Mouse (Mus musculus) liver, postnatal 0 days (tissue): ENCODE results near the gene Dcun1d2. TPM values are rescaled to one million over a fixed set of nuclear protein-coding genes. Genes with fewer than 3 reads are reported as not detected.

ENCODE experiments used
- ATAC-seq: fragments of 200-750 bp; cut with Nextera tagmentation; 2 replicates; pipeline ENCODE4 v1.8.0; 2017; ENCODE audit warnings: mild to moderate bottlenecking, moderate library complexity
- DNase-seq: peaks from one replicate; pipeline ENCODE4 v3.0.0-alpha.2; 2016
- H3K27ac ChIP-seq: fragments of 300-500 bp; sonication (generic); 2 replicates; pipeline ENCODE4 v1.5.1; 2014; ENCODE audit warnings: antibody characterized with exemption, moderate library complexity, mild to moderate bottlenecking, low read depth
- H3K27me3 ChIP-seq: fragments of 300-500 bp; sonication (generic); 2 replicates; pipeline ENCODE4 v1.6.1; 2014; ENCODE audit warnings: low read length, control low read depth, mixed read lengths; ENCODE audit not compliant: insufficient read depth
- H3K36me3 ChIP-seq: fragments of 300-500 bp; sonication (generic); replicated peaks from 2 replicates; pipeline ENCODE4 v1.6.1; 2014; ENCODE audit warnings: mild to moderate bottlenecking, control low read depth, low read length, moderate library complexity, mixed read lengths; ENCODE audit not compliant: insufficient read depth
- H3K4me1 ChIP-seq: fragments of 300-500 bp; sonication (generic); 2 replicates; pipeline ENCODE4 v1.6.1; 2014; ENCODE audit warnings: antibody characterized with exemption, mild to moderate bottlenecking, control low read depth; ENCODE audit not compliant: insufficient read depth
- H3K4me2 ChIP-seq: fragments of 300-500 bp; sonication (generic); 2 replicates; pipeline ENCODE4 v1.6.1; 2014; ENCODE audit warnings: low read depth, mild to moderate bottlenecking, low read length, moderate library complexity, mixed read lengths
- H3K4me3 ChIP-seq: fragments of 300-500 bp; sonication (generic); 2 replicates; pipeline ENCODE4 v1.5.1; 2014; ENCODE audit warnings: low read depth, low read length
- H3K9ac ChIP-seq: fragments of 300-500 bp; sonication (generic); replicated peaks from 2 replicates; pipeline ENCODE4 v1.6.1; 2014; ENCODE audit warnings: mild to moderate bottlenecking, moderate library complexity
- H3K9me3 ChIP-seq: fragments of 300-500 bp; sonication (generic); 2 replicates; pipeline ENCODE4 v1.6.1; 2016; ENCODE audit warnings: mild to moderate bottlenecking, control low read depth, low read length, mixed read lengths
- CTCF ChIP-seq: sonication (generic); IDR thresholded peaks from 2 replicates; pipeline ENCODE4 v1.5.1; 2016; ENCODE audit warnings: antibody characterized with exemption, low read depth
- EP300 ChIP-seq: IDR thresholded peaks from 2 replicates; pipeline ENCODE4 v1.6.1; 2016; ENCODE audit warnings: antibody characterized with exemption, low read depth, mild to moderate bottlenecking
- WGBS: fragments of 180-500 bp; shearing (Covaris S2); extraction: QIAGEN DNeasy Blood & Tissue Kit; methylation state at CpG from one replicate; pipeline ENCODE4 v1.1.7; 2014; ENCODE audit not compliant: insufficient replicate concordance; 5-methylcytosine and 5-hydroxymethylcytosine counted together
- polyA plus RNA-seq: library from polyadenylated mRNA; unstranded; fragments of >200 nt; fragmentation: Nextera tagmentation; extraction: Ambion mirVana; gene quantifications from 2 replicates; pipeline ENCODE4 v1.2.1, GENCODE M21; 2015

The Dcun1d2 gene
- polyA plus RNA-seq, 1 experiment from 2014 or later: 5.9 TPM

DNA sequence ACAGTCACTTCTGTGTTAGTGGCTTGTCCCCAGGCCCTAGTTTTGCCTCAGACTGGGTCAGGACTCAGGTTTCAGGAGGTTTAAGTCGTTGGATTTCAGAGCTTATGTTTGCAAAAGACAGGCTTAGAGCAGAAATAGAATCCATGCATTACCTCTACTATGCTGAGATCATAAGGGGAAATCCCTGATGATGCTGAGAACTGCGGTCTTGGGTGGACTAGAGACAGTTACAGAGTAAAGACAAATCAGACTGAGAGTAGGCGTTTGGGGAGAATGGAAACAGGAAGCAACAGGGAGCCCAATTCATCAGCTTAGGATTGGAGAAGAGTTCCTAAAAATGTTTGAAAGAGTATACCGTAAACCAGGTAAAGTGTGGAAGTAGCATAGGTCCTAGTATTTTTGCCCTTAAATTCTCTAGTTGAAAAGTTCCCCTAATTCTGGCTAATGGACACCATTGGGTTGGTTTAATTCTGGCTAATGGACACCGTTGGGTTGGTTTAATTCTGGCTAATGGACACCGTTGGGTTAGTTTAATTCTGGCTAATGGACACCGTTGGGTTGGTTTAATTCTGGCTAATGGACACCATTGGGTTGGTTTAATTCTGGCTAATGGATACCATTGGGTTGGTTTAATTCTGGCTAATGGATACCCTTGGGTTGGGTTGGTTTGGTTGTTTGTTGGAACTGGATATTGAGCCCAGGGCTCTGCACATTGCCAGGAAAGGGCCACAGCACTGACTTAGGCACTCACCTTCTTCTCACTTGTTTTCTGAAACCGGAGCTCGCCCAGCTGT is 5.9 kb upstream of the Dcun1d2 start:
- 82% methylated on average over 9 of the region's 9 CpGs for WGBS
- DNase-seq (no peak), ATAC-seq (no peak)
- Histone ChIP-seq H3K27ac (no peak overlapping the region), H3K9ac (no peak overlapping the region), H3K36me3 (peaks cover 31% of the 10 kb centered on the region), H3K4me3 (no peak overlapping the region), H3K9me3 (no peaks in the 10 kb centered on the region), H3K4me1 (peaks cover 1% of the 10 kb centered on the region; the same call in 1 of the 2 replicates), H3K4me2 (no peak overlapping the region), H3K27me3 (no peaks in the 10 kb centered on the region)
- TF ChIP-seq CTCF (no peak), EP300 (no peak)

DNA sequence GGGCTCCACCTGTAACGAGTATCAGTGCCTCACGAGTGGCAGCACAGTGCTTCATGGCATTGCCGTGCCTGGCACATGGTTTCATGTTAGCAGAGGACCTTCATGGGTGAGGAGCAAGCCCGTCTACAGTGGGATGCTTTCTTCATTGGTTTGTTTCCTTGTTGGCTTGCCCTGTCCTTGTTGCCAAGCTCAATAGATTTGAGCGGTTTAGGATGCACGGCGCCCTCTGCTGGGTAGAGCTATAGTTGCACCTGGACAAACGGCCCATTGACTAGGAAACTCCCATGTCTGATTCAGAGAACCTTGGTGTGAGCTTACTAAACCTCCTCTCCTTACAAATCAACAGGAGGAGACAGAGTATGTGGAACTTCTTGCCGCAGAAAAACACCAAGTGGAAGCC is 4.4 kb upstream of the Dcun1d2 start:
- ATAC-seq (no peak), DNase-seq (peak; percentile 86)
- peaks cover 29% of the 10 kb centered on the region for H3K36me3 ChIP-seq
- H3K4me1 ChIP-seq: peaks cover 7% of the 10 kb centered on the region; the same call in 1 of the 2 replicates
- no peak overlapping the region for H3K4me3 ChIP-seq
- 27% methylated on average over 9 of the region's 9 CpGs for WGBS
- TF ChIP-seq EP300: no peak
- peak; percentile 95 for TF ChIP-seq CTCF
- no peak overlapping the region for H3K4me2 ChIP-seq
- H3K9ac ChIP-seq: no peak overlapping the region
- no peaks in the 10 kb centered on the region for H3K9me3 ChIP-seq
- no peaks in the 10 kb centered on the region for H3K27me3 ChIP-seq
- no peak overlapping the region for H3K27ac ChIP-seq

DNA sequence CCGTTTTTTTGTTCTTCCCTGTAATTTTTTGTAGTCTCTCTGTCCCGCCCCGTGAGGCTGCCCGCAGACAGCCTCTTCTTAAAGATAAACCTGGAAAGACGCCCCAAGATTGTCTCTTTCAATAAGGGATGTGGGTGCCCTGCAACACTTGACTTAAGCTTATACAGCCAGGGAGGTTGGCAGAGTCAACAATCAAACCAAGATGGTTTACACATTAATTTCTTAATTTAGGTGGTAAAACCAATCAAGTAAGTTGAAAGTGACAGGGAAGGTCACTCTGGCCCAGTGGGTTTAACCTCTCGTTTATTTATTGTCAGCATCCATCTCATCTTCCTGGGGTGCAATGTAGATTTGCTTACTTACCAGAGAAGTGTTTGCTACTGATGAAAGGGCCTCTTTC is 715 bp upstream of the Dcun1d2 start:
- DNase-seq (no peak), ATAC-seq (no peak)
- peak overlapping the region; percentile 79 for H3K4me3 ChIP-seq
- H3K9me3 ChIP-seq: no peaks in the 10 kb centered on the region
- H3K36me3 ChIP-seq: no peaks in the 10 kb centered on the region; the same call in 1 of the 2 replicates
- TF ChIP-seq EP300 (no peak), CTCF (no peak)
- WGBS: 3% methylated on average over 6 of the region's 6 CpGs
- no peak overlapping the region for H3K27ac ChIP-seq
- peak overlapping the region; percentile 92 for H3K4me2 ChIP-seq
- peak overlapping the region; percentile 75 for H3K9ac ChIP-seq
- no peaks in the 10 kb centered on the region for H3K27me3 ChIP-seq
- peaks cover 17% of the 10 kb centered on the region for H3K4me1 ChIP-seq

DNA sequence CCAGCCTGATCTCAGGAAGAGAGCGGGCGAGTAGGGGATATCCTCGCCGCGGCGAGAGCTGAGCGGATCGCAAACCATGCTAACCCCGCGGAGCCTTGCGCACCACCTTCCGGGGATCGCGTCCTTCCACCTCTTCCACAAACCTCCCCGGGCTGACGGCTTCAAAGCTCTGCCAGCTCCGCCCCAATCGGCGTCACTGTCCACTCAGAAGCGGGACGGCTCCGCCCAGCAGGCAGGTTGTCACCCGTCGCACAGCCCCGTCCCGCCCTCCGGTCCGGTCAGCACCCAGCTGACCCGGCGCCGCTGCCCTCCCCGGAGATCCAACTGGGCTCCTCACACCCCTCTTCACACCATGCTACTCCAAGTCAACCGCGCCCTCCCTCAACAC is 633 bp downstream of the Dcun1d2 start:
- H3K9ac ChIP-seq: peak overlapping the region; percentile 75
- peak overlapping the region; percentile 79 for H3K4me3 ChIP-seq
- H3K4me2 ChIP-seq: peak overlapping the region; percentile 92
- H3K9me3 ChIP-seq: no peaks in the 10 kb centered on the region
- no peaks in the 10 kb centered on the region for H3K27me3 ChIP-seq
- ATAC-seq: peak; percentile 85
- WGBS: 1% methylated on average over 33 of the region's 34 CpGs
- H3K36me3 ChIP-seq: no peaks in the 10 kb centered on the region
- H3K4me1 ChIP-seq: peaks cover 17% of the 10 kb centered on the region
- TF ChIP-seq CTCF: no peak
- TF ChIP-seq EP300: no peak
- DNase-seq: peak; percentile 93
- H3K27ac ChIP-seq: peak overlapping the region; percentile 98

DNA sequence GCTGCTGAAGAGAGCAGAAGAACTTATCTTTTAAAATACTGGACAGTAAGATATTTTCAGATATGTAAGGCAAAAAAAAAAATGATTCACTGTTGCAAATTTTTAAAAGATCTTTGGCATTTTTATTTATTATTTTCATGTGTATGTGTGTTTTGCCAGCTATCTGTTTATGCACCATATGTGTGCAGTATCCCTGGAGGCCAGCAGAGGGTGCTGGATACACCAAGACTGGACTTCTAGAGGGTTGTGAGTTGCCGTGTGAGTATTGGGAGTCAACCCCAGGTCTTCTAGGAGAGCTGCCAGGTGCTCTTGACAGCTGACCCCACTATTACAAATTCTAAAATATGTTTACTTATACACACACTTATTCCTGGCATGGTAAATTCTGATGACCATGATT is 4.7 kb downstream of the Dcun1d2 start:
- ATAC-seq: no peak
- H3K4me1 ChIP-seq: peaks cover 9% of the 10 kb centered on the region
- TF ChIP-seq EP300 (no peak), CTCF (peak; percentile 33)
- H3K36me3 ChIP-seq: no peaks in the 10 kb centered on the region
- H3K27ac ChIP-seq: no peak overlapping the region
- DNase-seq: no peak
- H3K4me2 ChIP-seq: no peak overlapping the region
- 82% methylated on average over 1 of the region's 1 CpGs for WGBS
- H3K27me3 ChIP-seq: no peaks in the 10 kb centered on the region
- no peak overlapping the region for H3K4me3 ChIP-seq
- no peaks in the 10 kb centered on the region for H3K9me3 ChIP-seq
- no peak overlapping the region for H3K9ac ChIP-seq

DNA sequence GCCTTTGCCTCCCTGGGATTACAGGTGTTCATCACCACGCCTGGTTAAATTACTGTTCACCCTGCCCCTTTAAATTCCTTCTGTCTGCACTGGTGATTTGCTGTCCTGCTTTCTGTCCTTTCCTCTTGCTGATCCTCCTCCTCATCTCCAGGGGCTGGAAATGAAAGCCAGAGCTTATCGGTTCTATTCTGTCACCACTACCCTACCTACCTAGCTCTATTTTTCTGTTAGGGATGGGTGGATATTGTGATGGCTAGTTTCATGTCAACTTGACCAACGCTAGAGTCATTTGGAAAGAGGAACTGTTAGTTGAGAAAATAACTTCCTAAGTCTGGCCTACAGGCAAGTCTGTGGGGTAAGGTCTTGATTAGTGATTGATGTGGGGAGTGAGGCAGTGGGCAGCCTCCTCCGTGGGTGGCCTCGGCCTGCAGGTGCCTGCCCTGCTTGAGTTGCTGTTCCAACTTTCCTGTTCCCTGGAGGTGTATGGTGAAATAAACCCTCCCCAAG is 10.9 kb downstream of the Dcun1d2 start:
- Histone ChIP-seq H3K36me3 (no peaks in the 10 kb centered on the region), H3K9me3 (no peaks in the 10 kb centered on the region), H3K4me3 (no peak overlapping the region), H3K4me2 (no peak overlapping the region), H3K9ac (no peak overlapping the region), H3K4me1 (no peaks in the 10 kb centered on the region), H3K27ac (no peak overlapping the region), H3K27me3 (no peaks in the 10 kb centered on the region)
- ATAC-seq (no peak), DNase-seq (no peak)
- TF ChIP-seq CTCF: no peak
- no peak for TF ChIP-seq EP300
- WGBS: 59% methylated on average over 5 of the region's 5 CpGs
